Mouse (Mus musculus) G1E (cell line): ENCODE results near the gene Ulk4.

Experiments
- CTCF ChIP-seq: IDR thresholded peaks from 2 replicates; pipeline ENCODE4 v1.5.1; 2012; ENCODE audit warnings: low read depth, low read length, inconsistent platforms, mixed read lengths
- POLR2AphosphoS5 ChIP-seq: IDR thresholded peaks from 2 replicates; pipeline ENCODE4 v1.6.1; 2012; ENCODE audit warnings: low read depth, low read length, inconsistent platforms; ENCODE audit not compliant: insufficient replicate concordance

GRCm38 (mm10) chr9:120935634-120935922, 341.4 kb downstream of the Ulk4 start:
- no peak for TF ChIP-seq CTCF
- no peak for TF ChIP-seq POLR2AphosphoS5
